ENCODE assay signal across 13 mouse cellular contexts in genomic region chr17:79342639-79343333, GRCm38 (mm10). TPM values are rescaled to one million over a fixed set of nuclear protein-coding genes. Genes with fewer than 3 reads are reported as not detected.
DNase-seq lines count a peak whose midpoint lies in the region; ATAC-seq lines count a peak whose summit lies in the region.
"Had no signal": no experiment of that assay in that cellular context is flagged by ENCODE, and none has a peak within 500 bp of the region (broad histone marks: within the 10 kb centered on the region; RNA-seq: fewer than 3 reads in every experiment).

No protein-coding gene starts in this region.

- H3K9me3 ChIP-seq in heart, embryonic 13.5 days: no peaks in the 10 kb centered on the region
- no peaks in the 10 kb centered on the region for H3K9me3 ChIP-seq in limb, embryonic 10.5 days (replicated peaks)
- H3K9me3 ChIP-seq: forebrain, embryonic 12.5 days; lung, embryonic 15.5 days had no signal

- no peak overlapping the region for H3K4me3 ChIP-seq in heart, embryonic 13.5 days
- no peak overlapping the region for H3K4me3 ChIP-seq in limb, embryonic 10.5 days
- no peak overlapping the region for H3K4me3 ChIP-seq in macrophage (ENCODE audit: inconsistent target)
- H3K4me3 ChIP-seq: forebrain, embryonic 12.5 days; lung, embryonic 15.5 days; myocyte had no signal

- peaks cover 94% of the 10 kb centered on the region for H3K79me2 ChIP-seq in macrophage (ENCODE audit: inconsistent target)

- peaks cover 80% of the 10 kb centered on the region for H3K4me1 ChIP-seq in heart, embryonic 13.5 days
- peaks cover 27% of the 10 kb centered on the region for H3K4me1 ChIP-seq in limb, embryonic 10.5 days

- ATAC-seq in heart, embryonic 13.5 days (ENCODE audit: extremely low read depth, insufficient number of reproducible peaks, low FRiP score, low TSS enrichment): no peak
- ATAC-seq: intestine, embryonic 16.5 days had no signal

- peak overlapping the region; percentile 65; the same call in 1 of the 2 replicates for H3K9ac ChIP-seq in heart, embryonic 13.5 days
- H3K9ac ChIP-seq: forebrain, embryonic 12.5 days; lung, embryonic 15.5 days had no signal

- H3K27ac ChIP-seq in heart, embryonic 13.5 days (replicated peaks): no peak overlapping the region
- peak overlapping the region; percentile 30 for H3K27ac ChIP-seq in limb, embryonic 10.5 days
- H3K27ac ChIP-seq in macrophage: 0 out of 2 replicates have a peak overlapping the region, but pooled peaks have one; percentile 8
- H3K27ac ChIP-seq: forebrain, embryonic 12.5 days; lung, embryonic 15.5 days had no signal

- peaks cover 33% of the 10 kb centered on the region for H3K36me3 ChIP-seq in heart, embryonic 13.5 days
- H3K36me3 ChIP-seq in limb, embryonic 10.5 days: peaks cover 8% of the 10 kb centered on the region
- H3K36me3 ChIP-seq in macrophage (ENCODE audit: inconsistent target): peaks cover 19% of the 10 kb centered on the region; the same call in 1 of the 2 replicates
- H3K36me3 ChIP-seq: forebrain, embryonic 12.5 days had no signal

- H3K4me2 ChIP-seq in heart, embryonic 13.5 days: peak overlapping the region; percentile 24; the same call in 1 of the 2 replicates
- H3K4me2 ChIP-seq: forebrain, embryonic 12.5 days; lung, embryonic 15.5 days had no signal

- no peaks in the 10 kb centered on the region for H3K27me3 ChIP-seq in heart, embryonic 13.5 days (replicated peaks)
- H3K27me3 ChIP-seq in limb, embryonic 10.5 days (ENCODE audit: low read depth, poor library complexity, severe bottlenecking): no peaks in the 10 kb centered on the region
- H3K27me3 ChIP-seq: forebrain, embryonic 12.5 days; lung, embryonic 15.5 days had no signal

- WGBS in heart, embryonic 13.5 days: 74% methylated on average over 3 of the region's 3 CpGs
- 64% methylated on average over 3 of the region's 3 CpGs for WGBS in limb, embryonic 10.5 days
- 84% methylated on average over 3 of the region's 3 CpGs for WGBS in macrophage (ENCODE audit: missing documents)

- DNase-seq in heart, adult 18-20 months: no peak
- peak; percentile 77 for DNase-seq in ZHBTc4 (ENCODE audit: low read depth, low spot score)
- no peak for DNase-seq in limb, embryonic 10.5 days (ENCODE audit: low spot score)
- DNase-seq in cerebellum, adult 18-20 months: no peak
- no peak for DNase-seq in layer of hippocampus, postnatal 10 days (ENCODE audit: low spot score in 2 of 2)
- DNase-seq: cerebellum, adult 8-10 months; kidney, postnatal 14 days had no signal

RNA-seq across cellular contexts. Expression of gene Cdc42ep3, which starts 12.1 kb away (rescaled TPM):
- 44.7 and 52.5 TPM in 2 replicates for polyA plus RNA-seq in heart, embryonic 13.5 days (2015; fragmentation: Nextera tagmentation; extraction: Ambion mirVana)
- 10 to 100 TPM; 23.5 to 29.8 TPM for total RNA-seq in heart, adult 18-20 months (2021)
- 21.8 and 30.3 TPM in 2 replicates for polyA plus RNA-seq in limb, embryonic 10.5 days (2016; fragmentation: Nextera tagmentation; extraction: Ambion mirVana)
- total RNA-seq in macrophage (2018; cell fraction: chromatin; rRNA removed): 10 to 100 TPM in 8 of 26 experiments, 1 to 10 TPM in 18; 2.1 to 33.6 (median 6.9) TPM
- 10 to 100 TPM in 19 of 26 experiments, 1 to 10 TPM in 7; 5.6 to 23.6 (median 13.1) TPM for total RNA-seq in macrophage (2018; cell fraction: cytosol; rRNA removed)
- total RNA-seq in macrophage (2018; cell fraction: nucleus; rRNA removed): 10 to 100 TPM in 18 of 26 experiments, 1 to 10 TPM in 8; 6.2 to 46.4 (median 13.2) TPM
- polyA plus RNA-seq in macrophage (2018): 16.1 to 20.5 TPM (median 19.7 TPM) in 3 replicates
- 10 to 100 TPM; 13.7 to 16.4 TPM for total RNA-seq in layer of hippocampus, postnatal 10 days (2021)
